Mouse (Mus musculus): ENCODE measurements at regions not wholly inside any gene's neighbourhood (a gene's known extent, or its start where the extent isn't known, plus 50 kb on each side); places are given as distances from the start of the nearest gene placed in this dataset.

GRCm38 (mm10) chr5:126245776-126246175 lies 714.2 kb downstream of the Tmem132b start:
- TF ChIP-seq GATA1 (IDR thresholded peaks at IDR 0.05; ENCODE audit: low read length) (no peak), TAL1 (IDR thresholded peaks at IDR 0.05; ENCODE audit: low read length) (no peak)
- peaks cover 36% of the 10 kb centered on the region for H3K9me3 ChIP-seq (ENCODE audit: control insufficient read depth, low read length)
- H3K36me3 ChIP-seq (ENCODE audit: control insufficient read depth): no peaks in the 10 kb centered on the region
- no peaks in the 10 kb centered on the region for H3K4me1 ChIP-seq (ENCODE audit: control insufficient read depth)
- H3K4me3 ChIP-seq (replicated peaks): no peak overlapping the region
- no peaks in the 10 kb centered on the region for H3K27me3 ChIP-seq (ENCODE audit: control insufficient read depth)

GRCm38 (mm10) chr5:126250331-126250730 lies 718.8 kb downstream of the Tmem132b start:
- no peaks in the 10 kb centered on the region for H3K36me3 ChIP-seq (ENCODE audit: control insufficient read depth)
- TF ChIP-seq TAL1 (IDR thresholded peaks at IDR 0.05; ENCODE audit: low read length): no peak
- no peak for TF ChIP-seq GATA1 (IDR thresholded peaks at IDR 0.05; ENCODE audit: low read length)
- no peaks in the 10 kb centered on the region for H3K4me1 ChIP-seq (ENCODE audit: control insufficient read depth)
- peaks cover 23% of the 10 kb centered on the region for H3K9me3 ChIP-seq (ENCODE audit: control insufficient read depth, low read length)
- H3K4me3 ChIP-seq (replicated peaks): no peak overlapping the region
- no peaks in the 10 kb centered on the region for H3K27me3 ChIP-seq (ENCODE audit: control insufficient read depth)

DNA sequence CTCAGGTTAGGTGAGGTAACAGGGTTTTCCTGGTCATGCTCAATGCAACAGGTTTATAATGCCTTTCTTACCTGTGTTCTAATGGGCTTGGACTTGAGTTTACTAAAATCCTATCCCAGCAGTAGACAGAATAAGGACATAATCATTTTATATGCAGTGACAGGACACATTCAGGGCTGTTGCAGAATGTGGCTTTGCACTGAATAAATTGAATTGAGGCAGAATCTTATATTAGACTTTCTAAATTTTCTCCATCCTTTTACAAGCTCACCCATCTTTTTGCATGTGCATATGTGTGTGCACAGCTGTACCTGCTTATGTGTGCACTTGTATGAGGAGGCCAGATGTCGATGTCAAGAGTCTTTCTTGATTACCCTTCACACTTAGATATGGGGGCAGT lies 723.1 kb downstream of the Tmem132b start:
- TF ChIP-seq TAL1 (IDR thresholded peaks at IDR 0.05; ENCODE audit: low read length) (no peak), GATA1 (IDR thresholded peaks at IDR 0.05; ENCODE audit: low read length) (no peak)
- Histone ChIP-seq H3K36me3 (ENCODE audit: control insufficient read depth) (no peaks in the 10 kb centered on the region), H3K4me3 (replicated peaks) (no peak overlapping the region), H3K9me3 (ENCODE audit: control insufficient read depth, low read length) (peaks cover 30% of the 10 kb centered on the region), H3K27me3 (ENCODE audit: control insufficient read depth) (no peaks in the 10 kb centered on the region), H3K4me1 (ENCODE audit: control insufficient read depth) (no peaks in the 10 kb centered on the region)

DNA sequence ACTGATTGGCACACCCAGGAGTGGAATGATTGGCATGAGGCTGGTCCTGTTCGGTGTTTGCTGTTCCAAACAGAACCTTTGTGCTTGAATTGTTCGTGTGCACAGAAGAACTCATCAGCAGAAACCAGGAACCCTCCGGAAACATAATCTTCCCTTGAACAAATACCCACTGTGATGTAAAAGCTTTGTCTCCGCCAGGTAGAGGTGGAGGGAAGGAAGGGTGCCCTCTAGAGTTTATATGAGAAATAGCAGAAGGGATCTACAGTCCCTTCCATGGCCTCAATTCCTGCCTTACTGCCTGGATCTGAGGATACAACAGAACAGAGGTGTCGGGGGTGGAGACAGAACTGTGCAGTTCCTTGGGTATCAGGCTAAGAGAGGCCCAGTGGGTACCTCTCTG lies 726.3 kb downstream of the Tmem132b start:
- no peak for TF ChIP-seq TAL1 (IDR thresholded peaks at IDR 0.05; ENCODE audit: low read length)
- no peak for TF ChIP-seq GATA1 (IDR thresholded peaks at IDR 0.05; ENCODE audit: low read length)
- Histone ChIP-seq H3K27me3 (ENCODE audit: control insufficient read depth) (no peaks in the 10 kb centered on the region), H3K9me3 (ENCODE audit: control insufficient read depth, low read length) (peaks cover 36% of the 10 kb centered on the region), H3K36me3 (ENCODE audit: control insufficient read depth) (no peaks in the 10 kb centered on the region), H3K4me3 (replicated peaks) (no peak overlapping the region), H3K4me1 (ENCODE audit: control insufficient read depth) (no peaks in the 10 kb centered on the region)

GRCm38 (mm10) chr5:126266471-126266870 lies 734.9 kb downstream of the Tmem132b start:
- no peaks in the 10 kb centered on the region for H3K36me3 ChIP-seq (ENCODE audit: control insufficient read depth)
- no peaks in the 10 kb centered on the region for H3K4me1 ChIP-seq (ENCODE audit: control insufficient read depth)
- TF ChIP-seq GATA1 (IDR thresholded peaks at IDR 0.05; ENCODE audit: low read length) (no peak), TAL1 (IDR thresholded peaks at IDR 0.05; ENCODE audit: low read length) (no peak)
- no peak overlapping the region for H3K4me3 ChIP-seq (replicated peaks)
- peaks cover 43% of the 10 kb centered on the region for H3K9me3 ChIP-seq (ENCODE audit: control insufficient read depth, low read length)
- H3K27me3 ChIP-seq (ENCODE audit: control insufficient read depth): no peaks in the 10 kb centered on the region

DNA sequence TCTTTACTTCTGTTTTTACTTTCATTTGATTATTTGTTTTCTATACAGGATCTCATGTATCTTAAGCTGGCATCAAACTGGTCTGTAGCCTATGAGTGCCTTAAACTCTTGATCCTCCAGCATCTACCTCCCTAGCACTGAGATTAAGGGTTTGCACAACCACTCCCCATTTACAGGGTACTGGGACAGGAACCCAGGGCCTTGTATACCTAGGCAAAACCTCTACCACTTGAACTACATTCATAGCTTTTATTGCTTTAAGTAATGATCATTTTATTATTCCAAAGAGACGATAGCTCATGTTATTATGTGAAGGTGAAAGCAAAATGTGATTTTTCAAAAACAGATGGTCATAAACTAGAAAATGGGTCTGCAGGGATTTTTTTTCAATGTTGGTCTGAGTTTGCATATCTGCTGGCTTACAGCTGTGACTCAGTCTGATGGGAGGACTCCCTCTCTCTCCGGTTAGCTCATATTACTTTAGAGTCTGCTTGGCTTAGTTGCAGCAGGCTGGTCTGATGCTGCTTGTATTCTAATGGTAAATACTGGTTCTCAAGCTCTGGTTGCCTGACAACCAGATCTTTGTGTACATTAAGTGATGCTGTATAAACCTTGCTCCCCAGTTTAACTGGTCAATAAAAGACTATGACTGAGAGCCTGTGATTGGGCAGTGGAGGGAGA lies 735.5 kb downstream of the Tmem132b start:
- H3K27me3 ChIP-seq (ENCODE audit: control insufficient read depth): no peaks in the 10 kb centered on the region
- TF ChIP-seq TAL1 (IDR thresholded peaks at IDR 0.05; ENCODE audit: low read length) (no peak), GATA1 (IDR thresholded peaks at IDR 0.05; ENCODE audit: low read length) (no peak)
- H3K4me1 ChIP-seq (ENCODE audit: control insufficient read depth): no peaks in the 10 kb centered on the region
- no peaks in the 10 kb centered on the region for H3K36me3 ChIP-seq (ENCODE audit: control insufficient read depth)
- H3K9me3 ChIP-seq (ENCODE audit: control insufficient read depth, low read length): peaks cover 42% of the 10 kb centered on the region
- H3K4me3 ChIP-seq (replicated peaks): no peak overlapping the region

GRCm38 (mm10) chr5:126268592-126268991 lies 737.0 kb downstream of the Tmem132b start:
- H3K27me3 ChIP-seq (ENCODE audit: control insufficient read depth): no peaks in the 10 kb centered on the region
- no peaks in the 10 kb centered on the region for H3K4me1 ChIP-seq (ENCODE audit: control insufficient read depth)
- H3K4me3 ChIP-seq (replicated peaks): no peak overlapping the region
- TF ChIP-seq TAL1 (IDR thresholded peaks at IDR 0.05; ENCODE audit: low read length) (no peak), GATA1 (IDR thresholded peaks at IDR 0.05; ENCODE audit: low read length) (no peak)
- no peaks in the 10 kb centered on the region for H3K36me3 ChIP-seq (ENCODE audit: control insufficient read depth)
- H3K9me3 ChIP-seq (ENCODE audit: control insufficient read depth, low read length): peaks cover 31% of the 10 kb centered on the region

- Histone ChIP-seq H3K4me3 (replicated peaks) (no peak overlapping the region), H3K4me1 (ENCODE audit: control insufficient read depth) (no peaks in the 10 kb centered on the region), H3K36me3 (ENCODE audit: control insufficient read depth) (no peaks in the 10 kb centered on the region), H3K9me3 (ENCODE audit: control insufficient read depth, low read length) (peaks cover 35% of the 10 kb centered on the region), H3K27me3 (ENCODE audit: control insufficient read depth) (no peaks in the 10 kb centered on the region)
- TF ChIP-seq GATA1 (IDR thresholded peaks at IDR 0.05; ENCODE audit: low read length) (no peak), TAL1 (IDR thresholded peaks at IDR 0.05; ENCODE audit: low read length) (no peak)
Observed at GRCm38 (mm10) chr5:126274316-126274715, 742.7 kb downstream of the Tmem132b start.

- Histone ChIP-seq H3K27me3 (ENCODE audit: control insufficient read depth) (no peaks in the 10 kb centered on the region; the same call in 1 of the 2 replicates), H3K9me3 (ENCODE audit: control insufficient read depth, low read length) (peaks cover 12% of the 10 kb centered on the region), H3K4me3 (replicated peaks) (no peak overlapping the region), H3K36me3 (ENCODE audit: control insufficient read depth) (no peaks in the 10 kb centered on the region), H3K4me1 (ENCODE audit: control insufficient read depth) (no peaks in the 10 kb centered on the region)
- no peak for TF ChIP-seq GATA1 (IDR thresholded peaks at IDR 0.05; ENCODE audit: low read length)
- TF ChIP-seq TAL1 (IDR thresholded peaks at IDR 0.05; ENCODE audit: low read length): no peak
Observed at GRCm38 (mm10) chr5:126281057-126281728, 749.6 kb downstream of the Tmem132b start.
